Mouse (Mus musculus) CH12.LX (cell line): ENCODE results near the gene Tmem221. TPM values are rescaled to one million over a fixed set of nuclear protein-coding genes. Genes with fewer than 3 reads are reported as not detected.

Experiments used
- DNase-seq: peaks from one replicate; pipeline ENCODE4 v3.0.0-alpha.2; 2013; ENCODE audit errors: extremely low read depth
- H3K27ac ChIP-seq: 2 replicates; pipeline ENCODE4 v1.5.1; 2012; ENCODE audit warnings: low read depth, mild to moderate bottlenecking, control low read depth, moderate library complexity; ENCODE audit not compliant: insufficient read depth
- H3K27me3 ChIP-seq: replicated peaks from 2 replicates; pipeline ENCODE3; 2012; ENCODE audit warnings: inconsistent platforms
- H3K36me3 ChIP-seq, 2 experiments: replicated peaks in 1 of 2; 2 replicates each; pipeline versions ENCODE3 to v1.6.1; 2012; ENCODE audit warnings: inconsistent platforms in 1 of 2, low read length in 1 of 2, mild to moderate bottlenecking in 1 of 2, mixed read lengths in 1 of 2, moderate library complexity in 1 of 2; ENCODE audit not compliant: control insufficient read depth in 1 of 2, insufficient read depth in 1 of 2
- H3K4me1 ChIP-seq, 2 experiments: 2 replicates each; pipeline ENCODE4 v1.6.1; 2012; ENCODE audit warnings: inconsistent platforms in 1 of 2, moderate library complexity in 1 of 2; ENCODE audit not compliant: insufficient read depth in 2 of 2, control insufficient read depth in 1 of 2
- H3K4me2 ChIP-seq: 2 replicates; pipeline ENCODE4 v1.6.1; 2012; ENCODE audit warnings: low read depth, mild to moderate bottlenecking, control low read depth; ENCODE audit not compliant: poor library complexity, insufficient read depth, severe bottlenecking
- H3K4me3 ChIP-seq, 3 experiments: fragments of 150-350 bp in 1 of 3; sonication (generic) in 1 of 3; replicated peaks in 1 of 3; 2 replicates each; pipeline versions ENCODE3 to v1.5.1; 2011 to 2012; ENCODE audit warnings: low read depth in 2 of 3, low read length in 2 of 3, mild to moderate bottlenecking in 2 of 3, moderate library complexity in 2 of 3, control low read depth in 1 of 3, improper control_type of control experiment in 1 of 3, inconsistent platforms in 1 of 3, mixed read lengths in 1 of 3; ENCODE audit not compliant: poor library complexity in 1 of 3
- H3K79me2 ChIP-seq: replicated peaks from 2 replicates; pipeline ENCODE4 v1.6.1; 2012; ENCODE audit warnings: mild to moderate bottlenecking, moderate library complexity; ENCODE audit not compliant: control insufficient read depth, poor library complexity, insufficient read depth, severe bottlenecking; ENCODE audit errors: extremely low read depth
- H3K9ac ChIP-seq: 2 replicates; pipeline ENCODE4 v1.6.1; 2012; ENCODE audit warnings: low read depth, mild to moderate bottlenecking, control low read depth, moderate library complexity; ENCODE audit not compliant: insufficient read depth
- H3K9me3 ChIP-seq: replicated peaks from 2 replicates; pipeline ENCODE3; 2012; ENCODE audit warnings: low read length, inconsistent platforms, mixed read lengths
- CTCF ChIP-seq, 2 experiments: IDR thresholded peaks in 1 of 2; conservative IDR thresholded peaks in 1 of 2; 2 replicates each; pipeline ENCODE4 v1.5.1; 2011 to 2012; ENCODE audit warnings: low read depth in 2 of 2, low read length in 2 of 2, improper control_type of control experiment in 1 of 2, inconsistent platforms in 1 of 2, mild to moderate bottlenecking in 1 of 2, moderate library complexity in 1 of 2
- ELF1 ChIP-seq: IDR thresholded peaks from 2 replicates; pipeline ENCODE4 v1.6.1; 2014; ENCODE audit warnings: low read depth, mild to moderate bottlenecking, inconsistent platforms, low read length, improper control_type of control experiment
- ETS1 ChIP-seq: conservative IDR thresholded peaks from 2 replicates; pipeline ENCODE4 v1.6.1; 2012; ENCODE audit warnings: low read depth, mild to moderate bottlenecking, inconsistent platforms, low read length, improper control_type of control experiment, moderate library complexity
- JUN ChIP-seq: IDR thresholded peaks from 2 replicates; pipeline ENCODE4 v1.6.1; 2011; ENCODE audit warnings: low read depth, mild to moderate bottlenecking, low read length, improper control_type of control experiment, moderate library complexity; ENCODE audit not compliant: insufficient read depth
- JUND ChIP-seq: conservative IDR thresholded peaks from 2 replicates; pipeline ENCODE4 v1.6.1; 2011; ENCODE audit warnings: low read depth, low read length, improper control_type of control experiment
- KAT2A ChIP-seq: IDR thresholded peaks from 2 replicates; pipeline ENCODE4 v1.6.1; 2012; ENCODE audit warnings: low read length, improper control_type of control experiment, inconsistent platforms; ENCODE audit not compliant: insufficient replicate concordance
- MAFK ChIP-seq: IDR thresholded peaks from 2 replicates; pipeline ENCODE4 v1.6.1; 2011; ENCODE audit warnings: low read length, improper control_type of control experiment; ENCODE audit not compliant: insufficient replicate concordance
- MAZ ChIP-seq: IDR thresholded peaks from 2 replicates; pipeline ENCODE4 v1.6.1; 2012; ENCODE audit warnings: low read depth, mild to moderate bottlenecking, inconsistent platforms, low read length, improper control_type of control experiment, moderate library complexity
- MEF2A ChIP-seq: IDR thresholded peaks from 2 replicates; pipeline ENCODE4 v1.6.1; 2014; ENCODE audit warnings: low read depth, mild to moderate bottlenecking, inconsistent platforms, low read length, improper control_type of control experiment, borderline replicate concordance
- NELFE ChIP-seq: IDR thresholded peaks from 2 replicates; pipeline ENCODE4 v1.6.1; 2011; ENCODE audit warnings: low read depth, low read length, improper control_type of control experiment
- NRF1 ChIP-seq: IDR thresholded peaks from 2 replicates; pipeline ENCODE4 v1.6.1; 2014; ENCODE audit warnings: low read depth, mild to moderate bottlenecking, inconsistent platforms, low read length, improper control_type of control experiment, moderate library complexity
- PAX5 ChIP-seq: IDR thresholded peaks from 2 replicates; pipeline ENCODE4 v1.6.1; 2012; ENCODE audit warnings: low read length, inconsistent platforms, mixed read lengths
- POLR2A ChIP-seq: IDR thresholded peaks from 2 replicates; pipeline ENCODE4 v1.6.1; 2011; ENCODE audit warnings: low read depth, mild to moderate bottlenecking, improper control_type of control experiment, low read length
- POLR2AphosphoS2 ChIP-seq: IDR thresholded peaks from 2 replicates; pipeline ENCODE4 v1.6.1; 2011; ENCODE audit warnings: low read depth, low read length, improper control_type of control experiment
- RAD21 ChIP-seq: IDR thresholded peaks from 2 replicates; pipeline ENCODE4 v1.6.1; 2011; ENCODE audit warnings: low read depth, mild to moderate bottlenecking, low read length, improper control_type of control experiment, moderate library complexity
- RCOR1 ChIP-seq: conservative IDR thresholded peaks from 2 replicates; pipeline ENCODE4 v1.6.1; 2012; ENCODE audit warnings: low read depth, mild to moderate bottlenecking, inconsistent platforms, low read length, improper control_type of control experiment
- SMC3 ChIP-seq: IDR thresholded peaks from 2 replicates; pipeline ENCODE4 v1.6.1; 2011; ENCODE audit warnings: low read depth, low read length, improper control_type of control experiment
- UBTF ChIP-seq: IDR thresholded peaks from 2 replicates; pipeline ENCODE4 v1.6.1; 2012; ENCODE audit warnings: low read depth, mild to moderate bottlenecking, inconsistent platforms, low read length, improper control_type of control experiment, moderate library complexity
- ZNF384 ChIP-seq: IDR thresholded peaks from 2 replicates; pipeline ENCODE4 v1.6.1; 2012; ENCODE audit warnings: low read depth, low read length, improper control_type of control experiment, inconsistent platforms
- dilution Hi-C: fragments of 300-500 bp; cut with MboI; formaldehyde crosslinking; loops from 2 replicates; pipeline ENCODE4 v1.14.3; 2020; ENCODE audit warnings: low sequenced_read_pairs; ENCODE audit not compliant: extremely low pct_unique_long_range_greater_than_20kb, extremely low pct_ligation_motif_present
- in situ Hi-C: fragments of 300-500 bp; cut with MboI; formaldehyde crosslinking; loops from 3 replicates; pipeline ENCODE4 v1.14.3; 2019; ENCODE audit warnings: low sequenced_read_pairs, low pct_ligation_motif_present, low pct_unique_long_range_greater_than_20kb, mixed read lengths
- polyA plus RNA-seq: library from polyadenylated mRNA; unstranded; fragments of >175 nt; gene quantifications from 2 replicates; pipeline ENCODE4 v1.2.1, GENCODE M21; 2012; ENCODE audit warnings: low read depth; ENCODE audit not compliant: insufficient read length
- total RNA-seq, 2 experiments: library from RNA; depleted of rRNA; stranded (reverse); fragments of 300-350 nt in 1 of 2; fragments of >200 nt in 1 of 2; gene quantifications; 2 replicates each; pipeline ENCODE4 v1.2.3; 2012 to 2014

Tmem221 gene
- 0.21 and 0.51 TPM in 2 replicates for total RNA-seq (2012; rRNA removed)
- not detected in 2 replicates for total RNA-seq (2014; rRNA removed)
- not detected in 2 replicates for polyA plus RNA-seq

DNA sequence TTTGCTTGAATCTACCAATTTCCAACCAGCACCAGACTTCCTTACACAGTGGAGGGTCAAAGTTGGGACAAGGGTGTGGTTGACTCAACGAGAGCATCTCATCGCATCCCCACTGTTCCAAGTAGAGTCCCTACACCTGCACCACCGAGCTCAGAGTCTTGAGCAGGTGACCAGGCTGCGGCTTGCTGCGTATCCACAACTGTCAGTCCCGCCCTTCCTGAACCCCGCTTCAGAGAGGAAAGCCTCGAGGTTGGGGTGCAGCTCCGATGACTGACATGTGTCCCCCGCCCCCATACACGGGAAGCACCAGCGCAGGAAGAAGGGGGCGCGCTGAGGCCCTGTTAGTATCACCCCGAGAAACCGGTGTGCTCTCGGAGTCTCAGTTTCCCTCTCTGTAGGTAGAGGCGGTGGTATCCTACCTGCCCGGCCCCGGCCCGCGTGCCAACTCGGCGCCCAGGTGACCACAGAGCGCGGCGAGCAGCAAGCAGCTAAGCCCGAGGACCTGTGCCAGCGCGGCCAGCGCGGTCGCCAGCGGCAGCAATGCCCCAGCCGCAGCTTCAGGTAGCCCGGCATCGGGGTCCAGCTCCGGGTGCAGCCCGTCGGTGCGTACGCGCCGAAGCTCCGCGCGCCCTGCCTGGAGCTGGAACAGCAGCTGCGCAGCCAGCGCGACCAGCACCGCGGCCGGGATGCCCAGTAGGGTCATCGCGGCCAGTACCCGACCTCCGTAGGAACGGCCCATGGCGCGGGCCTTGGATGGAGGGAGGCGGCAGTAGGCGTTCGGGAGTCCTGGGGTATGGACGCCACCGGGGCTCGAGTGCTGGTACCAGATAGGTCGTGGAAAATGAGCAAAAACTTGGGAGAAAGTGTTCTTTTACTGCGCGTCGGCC, at the start of gene Tmem221:
Gene Tmem221 (minus strand): TSS at position 801 of the 887 bp plus-strand sequence.
- H3K4me3 ChIP-seq, result peak within 1 kb of the TSS; percentile 28 to 67 (median 59)
- no peaks in the 10 kb centered on the region for H3K9me3 ChIP-seq
- peak within 1 kb of the TSS; percentile 64 for H3K4me2 ChIP-seq
- in situ Hi-C loops (no loop called here), dilution Hi-C loops (no loop called here)
- no peak within 1 kb of the TSS for H3K27ac ChIP-seq
- H3K4me1 ChIP-seq, result peaks cover 15 to 20% of the 10 kb centered on the region in 2 experiments
- H3K9ac ChIP-seq, result peak within 1 kb of the TSS; percentile 47
- H3K79me2 ChIP-seq, result no peaks in the 10 kb centered on the region
- no peaks in the 10 kb centered on the region for H3K36me3 ChIP-seq
- no peak for DNase-seq
- peak; percentile 54; the same call in 1 of the 2 replicates for TF ChIP-seq NELFE
- TF ChIP-seq CTCF (conservative IDR thresholded peaks at IDR 0.05 in 1 of 2, IDR thresholded peaks at IDR 0.05 in 1 of 2; ENCODE audit: low read depth in 2 of 2, low read length in 2 of 2), result peak in 1 of 2 experiments; percentile 41; a peak in 1 of 4 replicates
- peak; percentile 65; the same call in 1 of the 2 replicates for TF ChIP-seq MAZ
- TF ChIP-seq JUND, result no peak
- no peak for TF ChIP-seq MAFK
- TF ChIP-seq ELF1, result no peak
- 0 out of 2 replicates have a peak, but pooled peaks have one; percentile 45 for TF ChIP-seq POLR2A
- TF ChIP-seq MEF2A, result 0 out of 2 replicates have a peak, but pooled peaks have one; percentile 23
- TF ChIP-seq ZNF384, result no peak
- TF ChIP-seq, all 38 proteins: peak for 5
- H3K27me3 ChIP-seq, result peaks cover 20% of the 10 kb centered on the region

DNA sequence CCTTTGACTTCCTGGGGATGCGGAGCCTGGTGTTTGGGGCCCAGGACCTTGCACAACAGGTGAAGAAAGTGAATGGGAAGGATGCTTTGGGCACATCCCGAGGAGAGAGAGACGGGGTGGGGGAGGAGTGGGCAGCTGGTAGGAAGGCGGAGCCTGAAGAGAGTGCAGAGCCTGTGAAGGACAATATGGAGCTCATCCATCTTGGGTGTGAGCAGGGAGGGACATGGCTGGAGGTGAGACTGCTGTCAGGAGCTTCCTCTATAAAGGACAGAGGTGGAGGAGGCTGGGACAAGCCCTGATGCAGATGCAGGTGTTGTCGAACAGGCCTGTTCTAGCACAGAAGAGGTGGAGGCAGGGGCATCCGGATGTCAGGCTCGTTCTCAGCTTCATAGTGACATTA, 45.4 kb upstream of the Tmem221 start:
- Histone ChIP-seq H3K27me3 (no peaks in the 10 kb centered on the region), H3K9me3 (no peaks in the 10 kb centered on the region), H3K36me3 (peaks cover 59 to 95% of the 10 kb centered on the region in 2 experiments), H3K27ac (0 out of 2 replicates have a peak overlapping the region, but pooled peaks have one; percentile 6), H3K9ac (no peak overlapping the region), H3K4me3 (no peak overlapping the region), H3K4me1 (peaks cover 29 to 78% of the 10 kb centered on the region in 2 experiments), H3K4me2 (no peak overlapping the region), H3K79me2 (no peaks in the 10 kb centered on the region)
- TF ChIP-seq ETS1 (no peak), RAD21 (no peak), RCOR1 (no peak), JUN (no peak), CTCF (conservative IDR thresholded peaks at IDR 0.05 in 1 of 2, IDR thresholded peaks at IDR 0.05 in 1 of 2; ENCODE audit: low read depth in 2 of 2, low read length in 2 of 2) (no peak), MAZ (no peak), NRF1 (no peak), POLR2AphosphoS2 (no peak), UBTF (no peak), SMC3 (no peak), POLR2A (no peak), PAX5 (no peak), KAT2A (no peak)
- in situ Hi-C loops, result no loop called here
- DNase-seq, result no peak
- dilution Hi-C loops, result no loop called here
